Mouse (Mus musculus) right cerebral cortex, postnatal 4 days (tissue): ENCODE measurements around the gene Sptb.
A peak's percentile ranks its signal among the peaks of the same experiment; 100 is the strongest.

ENCODE experiments used
- DNase-seq: peaks from one replicate; pipeline ENCODE4 v3.0.0-alpha.2; 2022

Gene Sptb

DNA sequence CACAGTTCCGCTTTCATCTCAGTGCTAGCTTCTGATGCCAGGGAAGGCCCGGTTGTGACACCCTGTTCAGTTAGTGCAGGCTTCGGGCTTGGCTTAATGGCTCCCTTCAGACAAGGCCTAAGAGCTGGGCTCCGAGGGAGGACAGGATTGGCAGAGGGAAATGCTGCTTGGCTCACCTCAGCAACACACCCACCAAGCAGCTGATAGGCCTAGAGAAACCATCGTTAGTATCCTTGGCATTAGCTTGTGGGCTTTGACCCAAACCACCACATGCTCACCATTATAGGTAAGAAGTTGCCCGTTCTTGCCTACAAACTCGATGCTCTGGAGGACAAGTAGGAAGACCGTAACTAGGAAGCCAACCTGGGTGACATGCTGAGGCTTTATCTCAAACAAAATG lies 38.3 kb downstream of the Sptb start:
- no peak for DNase-seq

DNA sequence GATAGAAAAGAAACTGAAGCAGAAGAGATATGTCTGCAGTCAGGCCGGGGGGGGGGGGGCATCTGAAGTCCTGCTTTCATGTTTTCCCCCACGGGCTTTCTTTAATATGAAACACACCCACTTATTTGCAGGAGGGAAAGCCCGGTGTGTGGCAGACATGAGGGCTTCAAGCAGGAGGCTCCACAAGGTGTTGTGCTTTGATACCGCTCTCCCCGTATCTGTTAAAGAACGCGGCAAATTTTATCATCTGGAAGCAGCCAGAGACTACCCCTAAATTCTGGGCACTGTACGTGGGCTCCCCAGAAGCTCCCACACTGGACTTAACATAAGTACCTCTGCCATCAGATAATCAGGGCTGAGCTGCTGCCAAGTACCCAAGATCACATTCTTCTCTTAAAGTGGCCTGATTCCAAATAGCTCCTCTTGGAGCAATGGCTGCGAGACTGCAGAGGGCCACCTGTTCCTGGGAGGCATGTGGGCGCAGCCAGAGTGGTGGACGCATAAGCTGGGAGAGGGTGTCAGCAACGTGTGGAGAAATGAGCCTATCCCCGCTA lies 39.7 kb downstream of the Sptb start:
- DNase-seq: no peak

DNA sequence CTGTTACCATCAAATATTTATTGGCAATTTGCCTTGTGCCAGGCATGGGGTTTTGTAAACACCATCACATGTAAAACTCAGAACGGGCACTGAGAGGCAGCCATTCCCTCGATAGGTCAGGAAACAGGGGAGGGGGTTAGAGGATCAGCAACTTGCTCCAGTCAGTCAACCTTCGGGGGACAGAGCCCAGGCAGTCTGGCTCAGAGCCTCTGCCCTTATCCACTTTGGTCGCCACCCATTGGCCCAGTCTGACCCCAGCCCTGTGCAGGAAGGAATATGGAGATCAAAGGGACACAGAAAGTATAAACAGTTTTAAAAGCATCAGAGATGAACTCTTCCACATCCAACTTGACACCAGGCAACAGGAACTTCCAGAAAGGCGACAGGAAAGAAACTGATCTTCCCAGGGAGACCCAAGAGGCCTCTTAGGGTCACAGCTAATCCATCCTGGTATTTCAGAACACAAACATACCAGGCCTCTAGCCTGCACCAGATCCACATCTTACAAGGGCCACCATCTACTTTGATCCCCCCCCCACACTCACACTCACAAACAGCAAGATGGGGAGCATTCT lies 40.3 kb downstream of the Sptb start:
- no peak for DNase-seq

DNA sequence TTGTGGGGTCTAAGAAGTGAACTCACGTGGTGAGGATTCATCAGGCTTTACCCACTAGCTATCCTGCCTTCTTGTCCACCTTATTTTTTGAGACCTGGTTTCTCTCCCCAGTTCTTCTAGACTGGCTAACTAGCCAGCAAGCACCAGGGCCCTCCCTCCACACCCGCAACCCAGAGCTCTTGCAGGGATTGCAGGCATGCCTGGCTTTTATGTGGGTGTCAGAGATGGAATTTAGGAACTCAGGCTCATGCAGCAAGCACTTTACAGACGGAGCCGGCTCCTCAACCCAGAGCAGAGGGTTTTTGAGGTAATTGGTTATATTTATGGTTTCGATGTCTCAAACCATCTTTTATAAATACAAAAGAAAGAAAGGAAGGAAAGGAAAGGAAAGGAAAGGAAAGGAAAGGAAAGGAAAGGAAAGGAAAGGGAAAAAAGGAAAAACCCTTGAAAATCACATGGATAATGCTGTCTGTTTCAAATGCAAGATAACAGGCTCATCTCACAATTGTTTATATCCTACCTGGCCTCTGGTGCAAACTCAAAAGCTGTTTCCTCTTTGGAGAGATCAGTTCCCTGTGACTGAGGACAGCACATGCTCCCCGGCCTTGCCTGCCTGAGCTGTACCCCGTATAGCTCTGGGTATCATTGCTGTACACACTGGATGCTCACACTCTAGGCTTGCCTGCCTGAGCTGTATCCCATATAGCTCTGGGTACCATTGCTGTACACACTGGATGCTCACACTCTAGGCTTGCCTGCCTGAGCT lies 41.5 kb downstream of the Sptb start:
- no peak for DNase-seq

DNA sequence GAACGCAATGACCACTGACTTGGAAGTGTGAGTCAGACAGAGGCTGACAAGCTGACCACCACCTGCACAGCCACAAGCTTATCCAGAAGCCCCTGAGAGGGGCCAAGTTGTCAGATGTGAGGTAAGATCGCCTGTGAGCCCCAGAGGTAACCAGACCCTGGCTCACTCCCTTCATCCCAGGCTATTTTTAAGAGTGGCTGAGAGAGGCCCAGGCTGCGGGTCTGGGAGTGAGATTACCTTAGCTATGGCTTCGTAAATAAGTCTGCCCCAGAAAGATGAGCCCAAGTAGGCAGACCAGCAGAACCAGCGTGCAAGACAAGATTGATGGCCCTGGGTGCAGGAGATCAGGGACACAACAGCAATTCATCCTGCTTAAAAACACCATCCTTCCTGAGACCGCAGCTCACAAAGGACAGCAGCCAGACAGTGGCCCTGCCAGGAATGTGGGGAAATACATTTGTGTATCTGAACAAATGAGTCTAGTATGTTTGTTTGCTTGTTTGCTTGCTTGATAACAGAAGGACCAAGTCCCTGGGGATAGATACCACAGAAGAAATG lies 58.5 kb downstream of the Sptb start:
- no peak for DNase-seq

DNA sequence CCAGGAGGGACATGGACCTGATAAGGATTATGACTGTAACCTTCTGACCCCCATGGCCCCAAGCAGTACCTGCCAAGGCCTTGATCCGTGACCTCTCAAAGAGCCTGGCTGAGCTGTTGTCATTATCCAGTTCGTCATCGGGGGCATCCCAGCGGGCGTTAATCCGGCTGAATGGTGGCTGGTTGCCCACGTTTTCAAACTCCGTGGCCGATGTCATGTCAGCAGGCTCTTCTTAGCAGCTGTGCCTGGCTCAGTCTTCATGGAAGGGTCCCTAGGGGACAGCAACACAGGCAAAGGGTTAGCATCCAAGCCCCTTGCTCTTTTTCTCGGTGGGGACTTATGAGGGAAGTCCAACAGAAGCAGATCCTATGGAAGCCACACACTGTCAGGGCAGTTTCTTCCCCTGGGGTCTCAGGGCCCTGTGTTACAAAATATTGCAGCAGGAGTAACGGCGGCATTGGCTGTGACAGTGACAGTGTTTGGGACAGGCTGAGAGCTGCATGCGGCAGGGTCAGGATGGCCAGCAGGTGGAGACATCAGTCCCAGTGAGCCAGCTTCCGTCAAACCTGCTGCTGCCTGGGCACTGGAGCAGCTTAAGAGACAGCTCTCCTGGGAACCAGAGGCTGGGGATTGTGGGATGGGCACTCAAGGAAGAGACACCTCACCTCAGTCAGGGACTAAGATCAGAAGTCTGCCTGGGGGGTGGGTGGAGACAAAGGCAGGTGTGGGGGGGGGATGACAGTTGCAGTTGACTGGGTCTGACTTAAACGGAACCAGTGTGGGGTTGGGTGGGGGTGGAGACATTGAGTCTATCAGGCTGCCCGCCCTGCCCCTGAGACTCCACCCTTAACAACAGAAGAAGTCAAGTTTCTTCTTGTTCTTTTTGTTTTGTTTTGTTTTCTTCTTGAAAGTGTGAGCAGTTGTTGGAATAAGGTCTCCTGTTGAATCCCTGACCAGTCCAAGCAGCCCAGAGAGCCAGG lies 60.3 kb downstream of the Sptb start:
- peak; percentile 56 for DNase-seq

DNA sequence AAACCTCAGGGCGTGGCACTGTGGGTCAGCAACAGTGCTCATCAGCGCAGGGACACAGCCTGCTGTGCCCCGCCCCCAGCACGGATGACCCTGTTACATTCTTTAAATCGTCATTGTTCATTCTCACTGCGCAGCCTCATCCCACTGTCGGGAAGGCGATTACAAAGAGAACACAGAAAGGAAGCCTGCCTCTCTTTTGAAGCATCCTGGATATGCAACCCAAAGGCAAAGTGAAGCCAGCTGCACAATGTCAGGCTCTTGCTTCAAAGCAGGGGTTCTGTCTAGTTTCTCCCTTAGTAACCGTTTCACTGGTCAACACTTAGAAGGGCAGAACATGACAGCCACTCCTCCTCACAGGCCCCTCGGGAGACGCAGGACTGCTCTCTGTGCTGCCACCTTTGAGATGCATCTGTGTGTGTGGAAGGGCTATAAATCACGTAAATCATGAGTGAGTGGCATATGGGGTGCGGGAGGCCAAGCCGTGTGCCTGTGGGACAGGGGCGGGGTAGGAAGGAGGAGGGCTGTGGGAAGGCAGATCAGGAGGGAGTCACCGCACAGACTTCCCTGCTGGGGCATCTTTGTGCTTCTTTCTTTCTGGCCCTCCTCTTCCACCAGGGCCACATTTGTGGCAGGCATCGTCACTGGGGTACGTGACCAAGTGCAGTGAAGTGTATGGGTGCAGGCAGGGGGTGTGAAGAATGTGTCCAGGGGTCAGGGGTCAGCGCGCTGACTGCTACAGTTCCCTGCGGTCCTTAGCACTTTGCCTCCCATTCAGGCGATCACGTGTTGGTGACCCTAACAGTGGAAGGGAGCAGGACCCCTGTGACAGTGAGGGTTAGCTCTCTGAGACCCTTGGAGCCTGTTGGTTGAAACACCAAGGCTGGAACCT lies 64.9 kb downstream of the Sptb start:
- DNase-seq: no peak

DNA sequence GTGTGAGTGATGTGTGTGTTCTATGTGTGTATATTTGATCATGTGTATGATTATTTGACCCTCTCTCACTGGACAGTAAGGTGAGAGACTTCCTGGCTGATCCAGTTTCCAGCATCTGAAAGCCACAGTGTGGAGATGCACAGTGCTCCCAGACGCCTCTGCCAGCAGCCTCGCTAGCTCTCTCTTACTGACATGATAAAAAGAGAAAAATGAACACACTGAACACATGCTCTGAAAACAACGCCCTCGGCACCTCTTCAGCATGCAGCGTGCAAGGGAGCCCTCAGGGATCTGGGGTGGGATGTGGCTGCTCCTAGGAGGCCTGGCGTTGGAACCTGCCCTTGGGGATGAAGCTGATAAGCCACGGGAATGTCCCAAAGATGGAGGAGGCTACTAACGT lies 66.7 kb downstream of the Sptb start:
- DNase-seq: no peak

DNA sequence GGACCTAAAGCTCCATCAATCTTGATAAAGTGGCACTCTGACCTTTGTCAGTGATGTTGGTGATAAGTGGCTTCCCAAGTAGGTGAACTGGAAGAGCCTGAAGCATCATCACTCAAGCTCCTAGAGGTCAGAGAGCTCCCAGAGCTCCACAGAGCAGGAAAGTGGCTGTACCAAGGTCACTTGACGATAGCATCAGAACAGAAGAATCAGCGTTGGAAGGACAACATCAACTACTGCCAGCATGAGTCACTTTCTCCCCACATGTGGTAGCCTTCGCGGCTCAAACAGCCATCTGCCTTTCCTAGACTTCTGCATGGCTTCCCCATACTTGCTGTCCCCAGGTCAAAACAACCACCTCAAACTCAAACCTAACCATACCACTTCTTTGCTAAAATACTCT lies 67.7 kb downstream of the Sptb start:
- DNase-seq: no peak

DNA sequence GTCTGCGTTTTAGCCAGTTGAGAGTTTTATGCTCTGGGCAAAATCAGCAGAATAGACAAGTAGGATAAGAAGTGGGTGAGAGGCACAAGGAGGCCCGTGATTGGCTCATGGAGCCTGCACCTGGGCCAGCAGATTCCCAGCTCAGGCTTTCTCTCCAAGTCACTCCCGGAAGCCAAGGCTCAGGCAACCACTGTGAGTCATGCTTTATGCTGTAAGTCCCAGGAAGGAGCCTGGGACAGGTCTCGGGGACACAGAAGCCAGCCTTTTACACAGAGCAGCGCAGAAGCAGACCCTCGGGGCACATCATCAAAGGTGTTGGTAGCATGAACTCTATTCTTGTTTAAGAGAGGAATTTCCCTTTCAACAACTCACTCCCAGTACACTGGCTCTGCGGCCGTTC lies 69.7 kb downstream of the Sptb start:
- DNase-seq: no peak

DNA sequence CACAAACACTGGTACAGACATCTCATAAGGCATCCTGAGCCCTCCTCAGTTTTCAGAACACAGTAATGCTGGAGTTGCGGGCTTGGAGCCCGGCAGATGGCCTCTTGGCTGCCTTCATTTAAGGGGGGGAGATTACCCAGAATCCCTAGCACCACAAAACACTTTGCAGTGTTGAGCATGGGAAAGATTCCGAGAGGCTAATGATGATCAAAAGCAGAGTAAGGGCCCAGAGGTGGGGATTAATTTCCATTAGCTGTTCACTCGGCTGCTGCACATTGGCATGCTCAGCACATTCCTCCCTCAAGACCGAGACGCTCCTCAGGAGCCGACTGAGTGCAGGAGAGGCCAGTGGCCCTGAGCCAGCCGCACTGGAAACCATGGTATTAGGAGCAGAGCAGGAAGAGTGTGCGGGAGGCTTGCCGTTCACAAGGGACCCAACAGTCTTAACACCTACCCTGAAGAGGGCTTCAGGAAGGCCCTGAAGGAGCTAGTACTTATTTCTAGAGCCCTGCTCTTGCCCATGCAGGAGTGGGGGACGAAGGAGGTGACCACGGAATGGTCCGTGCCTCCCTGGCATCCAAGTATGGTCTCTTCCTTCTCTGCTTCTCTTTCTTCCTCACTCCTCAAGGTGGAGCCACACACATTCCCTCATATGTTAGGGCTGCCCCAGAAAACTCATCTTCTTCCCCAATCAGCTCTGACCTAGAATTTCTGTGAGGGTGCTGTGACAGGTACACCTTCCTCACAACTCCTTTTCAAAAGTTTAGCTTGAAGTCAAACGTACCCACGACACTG lies 75.3 kb downstream of the Sptb start:
- peak; percentile 47 for DNase-seq

DNA sequence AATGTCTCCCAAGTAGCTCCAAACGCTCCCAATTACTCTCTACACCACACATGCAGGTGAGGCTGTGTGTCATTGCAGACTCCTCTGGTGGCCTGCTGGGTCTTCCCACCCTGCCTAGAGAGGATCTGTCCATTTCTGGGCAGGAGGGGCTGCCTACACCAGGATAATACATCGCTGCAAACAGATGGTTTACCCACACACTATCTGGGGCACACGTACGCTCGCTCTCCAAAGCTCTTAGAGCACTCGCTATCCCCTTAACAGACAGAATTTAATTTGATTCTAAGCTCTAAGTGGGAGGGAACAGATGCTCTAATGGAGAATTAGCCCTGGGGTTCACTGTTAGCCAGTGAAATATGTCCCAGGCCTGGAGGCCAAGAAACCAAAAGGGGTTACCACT lies 87.0 kb downstream of the Sptb start:
- DNase-seq: no peak

DNA sequence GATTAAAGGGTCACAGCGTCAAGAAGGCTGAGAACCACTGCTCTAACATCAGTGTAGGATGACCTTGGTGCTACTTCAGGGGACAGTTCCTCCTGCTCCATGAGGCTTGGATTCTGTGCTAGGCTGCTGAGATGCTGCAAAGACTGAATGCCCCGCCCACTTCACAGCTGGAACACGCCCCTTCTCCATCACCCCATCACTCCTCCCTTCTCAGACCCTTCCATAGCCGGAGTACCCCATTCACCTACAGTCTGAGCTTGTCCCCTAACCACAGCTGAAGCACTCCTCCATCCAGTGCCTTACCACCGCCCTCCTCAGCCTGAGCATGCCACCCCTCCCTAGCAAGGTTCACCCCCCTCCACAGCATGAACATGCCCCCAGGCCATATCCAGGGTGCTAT lies 90.5 kb downstream of the Sptb start:
- DNase-seq: no peak

DNA sequence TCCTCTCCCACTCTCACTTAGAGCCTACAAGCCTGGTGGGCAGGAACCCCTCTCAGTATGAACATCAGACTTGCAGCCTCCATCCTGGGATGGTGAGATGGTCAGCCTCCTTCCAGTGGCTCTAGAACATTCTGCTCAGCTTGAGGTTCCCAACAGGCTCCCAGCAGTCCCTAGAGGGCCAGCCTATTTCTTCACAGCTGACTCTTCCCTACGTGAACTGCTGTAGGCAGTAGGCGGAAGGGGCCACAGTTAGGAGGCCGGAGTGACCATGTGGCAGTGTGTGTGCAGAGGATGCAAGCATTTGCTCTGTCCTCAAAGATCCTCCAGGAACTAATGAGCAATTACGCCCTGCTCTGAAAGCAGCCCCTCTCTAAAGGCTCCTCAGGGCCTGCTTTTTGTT lies 92.2 kb downstream of the Sptb start:
- no peak for DNase-seq

DNA sequence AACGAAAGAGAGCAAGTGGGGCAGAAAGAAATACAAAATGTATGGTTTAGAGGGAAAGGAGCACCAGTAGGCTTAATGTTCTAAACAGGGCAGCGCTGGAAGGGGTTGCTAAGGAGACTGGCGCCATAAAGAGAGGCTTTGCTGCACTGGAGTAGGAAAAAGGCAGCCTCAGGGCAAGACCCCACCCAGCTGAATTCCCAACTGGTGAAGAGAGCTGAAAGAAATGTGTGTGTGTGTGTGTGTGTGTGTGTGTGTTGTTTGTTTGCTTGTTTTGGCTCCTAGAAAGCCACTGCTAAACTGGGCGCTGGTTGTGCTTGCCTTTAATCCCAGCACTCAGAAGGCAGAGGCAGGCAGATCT lies 94.8 kb downstream of the Sptb start:
- no peak for DNase-seq

DNA sequence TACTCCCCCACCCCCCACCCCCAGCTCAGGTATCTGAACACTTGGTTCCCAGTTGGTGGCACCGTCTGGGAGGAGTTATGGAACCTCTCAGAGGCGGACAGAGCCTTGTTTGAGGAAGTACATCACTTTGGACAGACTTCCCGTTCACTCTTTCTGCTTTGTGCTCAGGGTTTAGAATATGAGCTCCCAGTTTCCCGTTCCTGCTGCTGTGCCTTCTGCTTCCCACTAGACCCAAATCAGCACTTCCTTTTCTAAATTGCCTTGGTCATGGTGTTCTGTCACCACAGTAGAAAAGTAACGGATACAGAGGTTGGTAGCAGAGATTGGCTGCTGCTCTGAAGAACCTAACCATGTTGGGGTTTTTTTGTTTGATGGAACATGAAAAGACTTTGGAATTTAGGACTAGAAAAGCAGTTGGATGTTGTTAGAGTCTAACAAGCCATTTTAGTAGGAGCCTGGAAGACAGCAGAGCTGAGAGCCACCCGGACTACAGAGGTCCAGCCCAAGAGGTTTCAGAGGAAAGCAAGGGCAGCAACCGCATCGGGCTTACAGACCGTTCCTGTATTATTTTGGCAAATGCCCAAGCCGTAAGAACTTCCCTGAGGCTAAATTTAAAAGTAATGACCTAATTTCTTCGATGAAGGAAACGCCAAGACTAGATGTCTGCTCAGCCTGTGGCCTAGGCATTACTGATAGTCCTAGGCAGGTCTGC lies 95.3 kb downstream of the Sptb start:
- DNase-seq: no peak

DNA sequence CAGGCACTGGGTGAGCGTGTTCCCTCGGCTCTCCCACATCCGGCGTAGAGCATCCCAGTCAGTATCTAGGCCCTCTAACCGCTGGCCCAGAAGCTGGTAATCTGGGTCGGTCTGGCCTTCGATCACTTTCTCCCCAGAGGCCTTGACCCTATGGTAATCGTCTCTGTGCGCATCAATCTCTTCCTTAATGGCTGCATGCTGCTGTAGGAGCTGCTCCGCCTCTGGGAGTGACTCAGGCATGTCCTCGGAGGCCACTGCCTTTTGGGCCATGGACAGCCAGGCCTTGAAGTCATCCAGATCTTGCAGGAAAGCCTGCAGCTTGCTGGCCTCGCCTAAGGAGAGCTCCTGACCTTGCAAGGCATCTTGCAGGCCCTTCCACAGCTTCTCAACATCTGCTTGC lies 97.7 kb downstream of the Sptb start:
- DNase-seq: no peak

DNA sequence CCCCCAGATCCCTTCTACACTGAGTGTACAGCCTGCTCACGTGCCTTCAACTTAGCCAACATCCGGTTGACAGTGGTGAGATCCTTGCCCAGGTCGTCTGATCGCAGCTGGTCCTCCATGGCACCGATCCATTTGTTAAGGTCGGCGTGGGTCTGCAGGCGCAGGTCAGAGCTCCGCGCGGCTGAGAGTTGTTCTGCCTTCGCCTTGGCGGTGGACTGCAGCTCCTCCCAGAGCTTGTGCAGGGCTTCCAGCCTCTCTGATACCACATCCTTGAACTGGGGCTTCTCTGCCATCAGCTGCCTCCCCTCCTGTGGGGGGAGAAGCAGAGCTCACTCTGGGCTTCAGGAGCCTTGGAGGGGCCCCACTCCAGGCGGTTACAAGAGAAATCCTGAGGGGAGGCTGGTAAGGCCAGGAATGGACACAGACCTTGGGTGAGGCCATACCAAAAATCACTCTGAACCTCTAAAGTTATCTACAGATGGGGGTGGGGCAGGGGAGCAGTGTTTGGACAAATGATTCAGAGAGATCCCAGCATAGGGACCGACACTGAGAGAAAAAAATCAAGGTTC lies 101.3 kb downstream of the Sptb start:
- no peak for DNase-seq

DNA sequence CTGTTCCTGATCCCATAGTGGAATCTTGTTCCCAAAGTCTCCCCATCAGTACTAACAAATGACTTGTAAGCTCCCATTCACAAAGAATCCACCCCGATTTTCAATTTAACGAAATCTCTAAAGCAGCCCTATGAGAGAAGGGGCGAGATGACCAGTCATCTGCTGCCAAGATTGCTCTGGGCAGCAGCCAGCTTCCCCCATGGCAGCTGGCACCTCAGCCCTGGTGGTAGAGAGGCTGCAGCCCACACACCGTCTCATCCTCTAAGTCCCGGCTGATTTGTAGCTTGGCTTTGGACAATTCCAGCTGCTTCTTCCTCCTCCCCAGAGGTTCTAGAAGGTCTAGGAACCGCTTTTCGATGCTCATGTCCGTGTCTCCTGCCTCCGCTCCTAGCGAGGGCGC lies 102.1 kb downstream of the Sptb start:
- DNase-seq: no peak

DNA sequence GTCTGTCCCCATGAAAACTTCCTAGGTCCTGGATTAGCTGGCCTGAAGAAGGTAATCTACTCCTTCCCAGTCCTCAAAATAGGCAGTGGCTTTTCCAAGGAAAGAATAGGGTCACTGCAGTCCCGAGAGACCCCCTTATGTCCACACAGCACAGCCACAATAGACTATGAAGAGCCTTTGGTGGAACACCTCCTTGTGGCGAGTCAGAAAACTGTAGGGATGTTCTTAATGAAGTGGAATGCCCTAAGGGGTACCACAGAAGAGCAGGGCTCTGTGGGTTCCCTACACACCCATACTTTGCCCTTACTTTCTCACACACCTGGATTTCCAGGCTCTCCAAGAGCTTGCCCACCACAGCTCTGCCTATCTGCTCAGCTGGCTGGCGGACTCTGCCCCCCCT lies 104.5 kb downstream of the Sptb start:
- DNase-seq: no peak
